Mouse (Mus musculus): ENCODE results near the gene Myoc. TPM values are rescaled to one million over a fixed set of nuclear protein-coding genes. Genes with fewer than 3 reads are reported as not detected.
"Not testable (repeated sequence)": the region's sequence is repeated elsewhere in the genome, so short reads cannot be mapped to it uniquely, and the experiment has no call there.

Gene Myoc
- polyA plus RNA-seq, 1 experiment from 2014 or later = 0.06 TPM

DNA sequence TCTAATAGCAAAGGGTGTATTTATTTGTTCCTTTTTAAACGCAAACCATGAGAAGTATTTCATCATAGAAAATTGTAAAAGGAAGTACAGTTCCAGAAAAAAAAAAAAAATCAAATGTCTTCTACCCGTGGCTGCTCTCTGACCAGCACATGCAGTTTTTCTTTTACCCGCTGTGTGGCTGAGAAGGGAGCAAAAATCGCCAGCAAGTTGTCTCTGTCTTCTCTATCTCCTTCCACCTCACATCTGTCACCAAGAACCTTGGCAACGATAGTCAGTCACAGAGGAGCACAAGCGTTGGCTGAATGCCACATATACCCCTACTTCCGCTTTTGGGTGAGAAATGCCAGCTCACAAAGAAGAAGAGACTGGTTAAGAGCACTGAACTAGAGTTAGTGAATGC is 13.7 kb upstream of the Myoc start:
- ATAC-seq (ENCODE audit: low FRiP score, low read depth) = no peak
- Histone ChIP-seq H3K9ac (no peak overlapping the region), H3K4me3 (no peak overlapping the region), H3K9me3 (no peaks in the 10 kb centered on the region), H3K4me1 (no peaks in the 10 kb centered on the region), H3K27me3 (no peaks in the 10 kb centered on the region), H3K27ac (no peak overlapping the region), H3K4me2 (replicated peaks) (no peak overlapping the region), H3K36me3 (no peaks in the 10 kb centered on the region)
- WGBS = 69% methylated on average over 7 of the region's 7 CpGs

DNA sequence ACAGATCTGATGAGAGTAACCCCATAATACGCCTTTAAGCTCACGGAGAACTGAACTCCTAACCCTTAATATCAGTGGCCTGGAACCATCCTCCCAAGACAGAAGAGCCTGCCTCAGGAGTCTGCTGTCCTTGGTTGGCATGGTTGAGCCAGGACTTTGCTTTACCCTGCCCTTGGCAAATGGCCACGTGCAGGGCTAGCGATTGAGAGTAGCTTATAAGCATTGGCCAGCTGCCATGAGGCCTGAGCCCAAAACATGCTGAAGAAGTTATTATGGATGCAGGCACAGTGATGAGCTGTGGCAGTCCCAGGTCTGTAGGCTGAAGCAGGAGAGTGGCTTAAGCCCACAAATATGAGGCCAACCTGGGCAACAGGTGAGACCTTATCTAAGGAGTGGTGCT is 11.1 kb upstream of the Myoc start:
- ATAC-seq (ENCODE audit: low FRiP score, low read depth); H3K27me3 ChIP-seq; H3K27ac ChIP-seq; H3K4me3 ChIP-seq; H3K4me1 ChIP-seq; H3K4me2 ChIP-seq (replicated peaks); H3K9me3 ChIP-seq; H3K9ac ChIP-seq; H3K36me3 ChIP-seq: not testable (repeated sequence)
- WGBS = 90% methylated on average over 4 of the region's 4 CpGs

DNA sequence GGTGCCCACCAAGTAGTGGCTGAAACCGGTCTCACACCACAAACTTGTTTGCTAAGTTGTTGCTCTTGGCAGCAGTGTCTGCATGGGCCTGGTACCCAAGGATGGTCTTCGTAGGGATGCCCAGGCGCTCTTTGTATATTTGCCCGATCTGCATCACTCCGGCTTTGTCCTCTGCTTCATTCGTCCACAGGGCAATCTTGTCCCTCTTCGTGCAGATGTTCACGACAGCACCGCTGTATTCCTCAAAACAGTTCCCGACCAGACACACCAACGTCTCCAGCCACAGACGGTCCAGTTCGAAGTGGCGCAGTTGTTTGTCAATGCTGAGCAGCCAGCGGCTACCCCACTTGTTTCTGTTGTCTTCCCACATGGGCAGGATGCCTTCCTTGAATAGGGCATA is 10.6 kb upstream of the Myoc start:
- not testable (repeated sequence) for H3K9ac ChIP-seq; H3K27ac ChIP-seq; H3K9me3 ChIP-seq; H3K4me3 ChIP-seq; ATAC-seq (ENCODE audit: low FRiP score, low read depth); H3K36me3 ChIP-seq; H3K4me1 ChIP-seq; H3K4me2 ChIP-seq (replicated peaks); H3K27me3 ChIP-seq
- WGBS = 95% methylated on average over 15 of the region's 15 CpGs

DNA sequence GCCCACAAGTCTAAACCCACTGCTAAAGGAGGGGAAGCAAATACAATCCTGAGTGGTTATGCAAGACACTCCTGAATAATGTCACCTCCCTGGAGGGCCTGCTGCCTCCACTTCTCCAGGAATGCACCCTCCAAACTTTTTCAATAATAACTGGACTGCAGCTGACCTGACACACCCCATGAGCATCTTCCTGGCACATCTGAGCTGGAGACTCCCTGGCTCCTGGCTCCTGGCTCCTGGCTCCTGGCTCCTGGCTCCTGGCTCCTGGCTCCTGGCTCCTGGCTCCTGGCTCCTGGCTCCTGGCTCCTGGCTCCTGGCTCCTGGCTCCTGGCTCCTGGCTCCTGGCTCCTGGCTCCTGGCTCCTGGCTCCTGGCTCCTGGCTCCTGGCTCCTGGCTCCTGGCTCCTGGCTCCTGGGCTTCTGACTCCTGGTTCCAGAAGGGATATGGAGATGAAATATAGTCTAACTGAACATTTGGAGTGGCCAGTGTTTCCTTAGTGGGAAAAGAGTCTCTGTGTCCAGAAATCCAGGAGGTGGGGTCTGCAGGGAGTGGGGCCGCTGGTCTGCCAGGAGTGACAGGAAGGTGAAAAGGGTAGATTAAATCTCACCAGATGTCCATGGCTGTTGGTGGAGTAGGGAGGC is 3.5 kb upstream of the Myoc start:
- 29% methylated on average over 1 of the region's 1 CpGs for WGBS
- not testable (repeated sequence) for H3K27ac ChIP-seq; H3K27me3 ChIP-seq; H3K36me3 ChIP-seq; H3K4me2 ChIP-seq (replicated peaks); H3K4me3 ChIP-seq; H3K4me1 ChIP-seq; ATAC-seq (ENCODE audit: low FRiP score, low read depth); H3K9ac ChIP-seq; H3K9me3 ChIP-seq

DNA sequence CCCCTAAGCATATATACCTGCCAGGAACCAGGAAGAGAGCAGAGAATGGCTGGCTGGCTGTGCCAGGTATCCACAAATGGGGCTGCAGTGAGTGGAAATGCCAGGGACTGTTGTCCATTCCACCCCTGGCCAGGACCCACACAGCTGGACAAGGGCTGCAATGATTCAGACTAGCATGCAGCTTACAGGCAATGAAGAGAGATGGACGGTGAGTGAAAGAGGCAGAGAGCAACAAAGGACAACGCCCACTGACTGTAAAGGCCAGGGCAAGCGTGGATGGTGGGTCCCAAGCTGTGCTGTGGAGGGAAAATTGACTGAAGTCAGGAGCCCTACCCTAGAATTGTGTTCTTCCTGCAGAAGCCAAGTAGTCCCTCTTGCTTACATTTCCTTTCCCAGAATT is 2.4 kb upstream of the Myoc start:
- H3K9ac ChIP-seq = no peak overlapping the region
- H3K4me2 ChIP-seq (replicated peaks) = no peak overlapping the region
- no peak for ATAC-seq (ENCODE audit: low FRiP score, low read depth)
- H3K4me1 ChIP-seq = no peaks in the 10 kb centered on the region
- WGBS = 66% methylated on average over 3 of the region's 3 CpGs
- H3K9me3 ChIP-seq = no peaks in the 10 kb centered on the region
- H3K36me3 ChIP-seq = no peaks in the 10 kb centered on the region
- no peaks in the 10 kb centered on the region for H3K27me3 ChIP-seq
- no peak overlapping the region for H3K27ac ChIP-seq
- H3K4me3 ChIP-seq = no peak overlapping the region

DNA sequence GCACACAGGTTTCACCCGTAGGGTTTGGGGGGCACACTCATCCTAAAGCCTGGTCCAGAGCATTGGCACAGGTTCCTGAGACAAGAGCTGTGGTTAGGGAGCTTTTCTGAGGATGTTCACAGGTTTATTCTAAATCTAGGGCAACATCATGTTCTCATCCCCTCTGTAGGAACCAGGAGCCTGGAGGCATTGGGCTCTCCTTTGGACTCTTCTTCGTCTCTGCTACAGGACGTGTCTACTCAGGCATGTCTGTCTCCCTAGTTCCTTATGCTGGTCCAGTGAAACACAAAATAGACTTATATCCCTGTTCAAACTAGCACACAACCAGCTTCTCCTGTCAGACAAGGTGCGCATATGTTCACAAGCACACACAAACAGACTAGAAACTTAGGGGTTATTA is 420 bp upstream of the Myoc start:
- no peaks in the 10 kb centered on the region for H3K4me1 ChIP-seq
- no peak for ATAC-seq (ENCODE audit: low FRiP score, low read depth)
- 90% methylated on average over 4 of the region's 4 CpGs for WGBS
- H3K27me3 ChIP-seq = no peaks in the 10 kb centered on the region
- no peaks in the 10 kb centered on the region for H3K9me3 ChIP-seq
- no peaks in the 10 kb centered on the region for H3K36me3 ChIP-seq
- no peak overlapping the region for H3K27ac ChIP-seq
- no peak overlapping the region for H3K4me3 ChIP-seq
- H3K9ac ChIP-seq = no peak overlapping the region
- no peak overlapping the region for H3K4me2 ChIP-seq (replicated peaks)

DNA sequence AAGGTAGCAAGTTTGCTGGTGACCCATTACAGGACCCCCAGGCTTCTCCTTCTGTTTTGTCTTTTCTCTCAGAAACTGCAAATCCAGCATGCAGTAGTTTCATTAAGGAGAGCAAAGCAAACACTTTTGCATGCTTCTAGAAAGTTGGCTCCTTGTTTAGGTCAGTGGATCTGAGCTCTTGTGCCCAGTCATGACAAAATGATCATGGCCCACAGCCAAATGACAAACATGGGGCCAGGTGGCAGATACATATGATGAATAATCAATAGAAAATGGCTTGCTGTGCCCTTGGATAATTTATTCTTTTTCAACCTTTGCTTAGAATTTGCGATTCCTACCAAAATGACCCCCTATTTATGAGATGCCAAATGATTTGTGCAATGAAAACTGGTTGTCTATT is 906 bp downstream of the Myoc start:
- H3K36me3 ChIP-seq = no peaks in the 10 kb centered on the region
- no peak overlapping the region for H3K4me2 ChIP-seq (replicated peaks)
- H3K27ac ChIP-seq = no peak overlapping the region
- no peaks in the 10 kb centered on the region for H3K27me3 ChIP-seq
- H3K4me1 ChIP-seq = 0 out of 2 replicates have a peak, but pooled peaks cover 5% of the 10 kb centered on the region
- H3K9ac ChIP-seq = no peak overlapping the region
- H3K4me3 ChIP-seq = no peak overlapping the region
- ATAC-seq (ENCODE audit: low FRiP score, low read depth) = no peak
- WGBS = 90% methylated on average over 1 of the region's 1 CpGs
- H3K9me3 ChIP-seq = no peaks in the 10 kb centered on the region

DNA sequence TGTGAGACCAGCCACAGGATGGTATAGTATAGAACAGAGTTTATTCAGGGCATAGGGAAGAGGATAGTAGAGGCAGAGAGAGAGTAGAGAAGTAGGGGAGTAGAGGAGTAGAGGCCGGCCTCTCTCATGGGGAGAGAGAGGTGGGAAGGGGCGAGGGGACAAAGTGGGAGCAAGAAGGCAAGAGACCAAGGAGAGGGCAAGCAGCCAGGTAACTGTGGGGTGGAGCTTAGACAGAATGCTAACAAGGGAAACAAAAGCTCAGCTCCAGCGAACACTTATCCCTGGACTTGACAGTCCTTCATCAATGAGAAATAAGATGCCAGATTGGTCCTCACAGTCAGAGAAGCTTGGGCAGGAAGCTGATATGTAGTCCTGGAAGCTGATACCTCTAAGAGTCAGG is 3.6 kb downstream of the Myoc start:
- H3K9me3 ChIP-seq = no peaks in the 10 kb centered on the region
- WGBS = 80% methylated on average over 3 of the region's 3 CpGs
- H3K4me2 ChIP-seq (replicated peaks) = no peak overlapping the region
- no peak overlapping the region for H3K4me3 ChIP-seq
- H3K4me1 ChIP-seq = 0 out of 2 replicates have a peak, but pooled peaks cover 5% of the 10 kb centered on the region
- no peak for ATAC-seq (ENCODE audit: low FRiP score, low read depth)
- H3K9ac ChIP-seq = no peak overlapping the region
- H3K27ac ChIP-seq = no peak overlapping the region
- no peaks in the 10 kb centered on the region for H3K36me3 ChIP-seq
- H3K27me3 ChIP-seq = no peaks in the 10 kb centered on the region

DNA sequence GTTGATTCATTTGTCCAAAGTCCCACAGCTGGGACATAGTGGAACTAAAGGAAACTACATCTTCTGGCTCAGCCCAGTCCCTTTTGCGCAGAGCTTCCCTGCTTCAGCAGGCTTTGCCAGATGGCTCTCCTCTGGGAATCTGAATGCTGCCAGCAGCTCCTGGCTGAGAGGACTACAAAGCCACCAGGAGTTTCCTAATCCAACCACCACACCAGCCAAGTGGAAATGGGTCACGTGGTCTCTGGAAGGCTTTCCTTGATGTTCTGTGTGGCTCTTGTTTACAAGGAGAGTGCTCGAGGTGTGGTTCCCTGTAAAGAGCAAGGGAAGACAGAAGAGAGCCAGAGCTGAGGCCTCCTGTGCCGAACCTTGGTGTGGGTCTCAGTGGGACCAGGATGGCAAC is 4.8 kb downstream of the Myoc start:
- no peaks in the 10 kb centered on the region for H3K27me3 ChIP-seq
- ATAC-seq (ENCODE audit: low FRiP score, low read depth) = no peak
- WGBS = 32% methylated on average over 4 of the region's 4 CpGs
- H3K27ac ChIP-seq = no peak overlapping the region
- no peak overlapping the region for H3K9ac ChIP-seq
- no peaks in the 10 kb centered on the region for H3K9me3 ChIP-seq
- no peaks in the 10 kb centered on the region for H3K36me3 ChIP-seq
- H3K4me2 ChIP-seq (replicated peaks) = no peak overlapping the region
- 0 out of 2 replicates have a peak, but pooled peaks cover 5% of the 10 kb centered on the region for H3K4me1 ChIP-seq
- no peak overlapping the region for H3K4me3 ChIP-seq

DNA sequence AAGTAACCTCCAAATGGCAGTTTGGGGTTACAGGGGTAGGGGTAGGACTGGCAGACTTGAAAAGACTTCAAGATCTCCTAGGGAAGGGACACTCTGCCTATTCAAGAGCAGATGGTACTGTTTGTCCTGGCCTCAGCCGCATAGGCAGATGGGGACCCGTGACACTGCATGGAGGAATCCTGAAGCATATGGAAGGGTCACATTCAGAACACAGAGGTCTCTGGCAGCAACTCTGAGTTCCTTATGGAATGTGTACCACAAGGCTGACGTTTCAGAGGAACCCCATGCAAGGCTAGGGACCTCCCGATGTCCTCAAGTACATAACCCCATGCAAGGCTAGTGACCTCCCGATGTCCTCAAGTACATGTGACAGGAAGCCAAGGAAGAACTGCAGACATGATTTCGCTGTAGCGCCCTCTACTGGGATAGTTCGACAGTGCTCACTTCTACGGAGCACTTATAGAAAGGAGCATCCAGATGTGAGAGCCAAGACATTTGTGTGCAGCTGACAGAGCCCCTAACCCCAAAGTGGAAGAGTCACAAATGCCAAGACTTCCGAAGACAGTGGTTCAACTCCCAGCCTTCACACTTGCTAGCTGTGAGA is 7.2 kb downstream of the Myoc start:
- 81% methylated on average over 10 of the region's 10 CpGs for WGBS
- no peak for ATAC-seq (ENCODE audit: low FRiP score, low read depth)

DNA sequence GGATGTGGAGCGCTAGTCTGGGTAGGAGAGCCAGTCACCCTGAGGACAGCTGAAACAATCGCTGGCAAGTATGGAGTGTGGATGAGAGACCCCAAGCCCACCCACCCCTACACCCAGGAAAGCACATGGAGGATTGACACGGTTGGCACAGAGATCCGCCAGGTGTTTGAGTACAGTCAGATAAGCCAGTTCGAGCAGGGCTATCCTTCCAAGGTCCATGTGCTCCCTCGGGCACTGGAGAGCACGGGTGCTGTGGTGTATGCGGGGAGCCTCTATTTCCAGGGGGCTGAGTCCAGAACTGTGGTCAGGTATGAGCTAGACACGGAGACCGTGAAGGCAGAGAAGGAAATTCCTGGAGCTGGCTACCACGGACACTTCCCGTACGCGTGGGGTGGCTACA is 9.5 kb downstream of the Myoc start:
- Histone ChIP-seq H3K27me3 (no peaks in the 10 kb centered on the region), H3K4me1 (peaks cover 8% of the 10 kb centered on the region; the same call in 1 of the 2 replicates), H3K4me3 (no peak overlapping the region), H3K4me2 (replicated peaks) (no peak overlapping the region), H3K9me3 (no peaks in the 10 kb centered on the region), H3K9ac (no peak overlapping the region), H3K27ac (no peak overlapping the region), H3K36me3 (no peaks in the 10 kb centered on the region)
- no peak for ATAC-seq (ENCODE audit: low FRiP score, low read depth)
- WGBS = 92% methylated on average over 14 of the region's 14 CpGs

More for the DNA sequence above, 7.2 kb downstream of the Myoc start:
- no peak overlapping the region for H3K4me2 ChIP-seq (replicated peaks)
- no peaks in the 10 kb centered on the region for H3K9me3 ChIP-seq
- no peaks in the 10 kb centered on the region for H3K36me3 ChIP-seq
- peaks cover 8% of the 10 kb centered on the region; the same call in 1 of the 2 replicates for H3K4me1 ChIP-seq
- H3K4me3 ChIP-seq = no peak overlapping the region
- H3K27me3 ChIP-seq = no peaks in the 10 kb centered on the region
- H3K9ac ChIP-seq = no peak overlapping the region
- H3K27ac ChIP-seq = no peak overlapping the region

DNA sequence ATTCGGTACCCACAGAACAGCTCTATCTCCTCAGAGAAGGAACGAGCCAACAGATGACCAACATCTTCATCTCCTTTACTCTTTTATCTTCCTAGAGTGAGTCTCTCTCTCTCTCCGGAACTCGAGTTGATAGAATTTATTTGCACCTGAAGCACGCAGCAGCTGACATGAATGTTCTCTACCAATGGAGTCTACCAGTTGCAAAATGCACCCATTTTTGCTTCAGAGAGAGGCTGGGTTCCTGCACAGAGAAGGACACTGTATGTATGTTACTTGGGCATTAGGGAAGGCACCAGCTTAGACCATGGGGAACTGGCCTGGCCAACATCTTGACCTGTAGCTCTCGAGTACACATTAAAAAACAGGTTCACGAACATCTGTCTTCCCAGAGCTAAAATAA is 19.2 kb downstream of the Myoc start, which contains the start of gene Myocos:
TSS of gene Myocos (minus strand) at position 101 of the 400 bp plus-strand sequence.
- WGBS = 89% methylated on average over 7 of the region's 7 CpGs
- ATAC-seq (ENCODE audit: low FRiP score, low read depth) = no peak
- Histone ChIP-seq H3K27ac (no peak within 1 kb of the TSS), H3K9me3 (no peaks in the 10 kb centered on the region), H3K9ac (no peak within 1 kb of the TSS), H3K4me2 (replicated peaks) (no peak within 1 kb of the TSS), H3K27me3 (no peaks in the 10 kb centered on the region), H3K4me3 (no peak within 1 kb of the TSS), H3K4me1 (no peaks in the 10 kb centered on the region), H3K36me3 (no peaks in the 10 kb centered on the region)
